Mouse (Mus musculus): ENCODE data around the gene Slc12a3.
A peak's percentile ranks its signal among the peaks of the same experiment; 100 is the strongest.

Gene Slc12a3

DNA sequence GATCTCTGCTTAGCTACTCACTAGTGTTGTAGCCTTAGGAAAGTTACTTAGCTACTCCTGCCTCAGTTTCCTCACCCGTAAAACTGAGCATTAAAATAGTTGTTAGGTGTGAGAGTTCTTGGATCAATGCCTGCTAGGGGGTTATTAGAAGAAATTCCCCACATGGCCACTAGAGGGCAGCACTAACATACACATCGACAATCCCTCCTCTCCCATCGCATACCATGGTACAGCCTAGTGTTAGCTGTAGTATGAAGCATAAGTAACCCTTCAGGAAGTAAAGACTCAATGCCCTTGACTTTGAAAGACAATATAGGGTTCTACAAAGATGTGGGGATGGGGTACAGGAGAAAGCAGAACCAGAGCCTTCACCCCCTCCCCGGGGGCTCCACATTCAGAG, 1.7 kb downstream of the Slc12a3 start:
- peak; percentile 88 for DNase-seq (ENCODE audit: low read depth, low spot score)

DNA sequence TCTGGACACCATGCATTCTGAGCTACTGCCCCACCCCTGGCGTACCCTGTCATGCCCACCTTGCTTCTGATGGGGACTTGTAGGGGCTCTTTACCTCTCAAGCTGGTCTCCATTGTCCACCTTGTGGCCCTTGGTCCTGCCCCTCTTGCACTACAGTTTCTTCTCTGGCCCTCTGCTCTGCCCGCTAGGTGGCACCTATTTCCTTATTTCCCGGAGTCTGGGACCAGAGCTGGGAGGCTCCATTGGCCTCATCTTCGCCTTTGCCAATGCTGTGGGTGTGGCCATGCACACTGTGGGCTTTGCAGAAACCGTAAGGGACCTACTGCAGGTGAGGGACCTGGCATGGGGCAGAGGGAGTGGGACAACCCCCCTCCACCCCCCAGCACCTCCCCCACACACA, 4.3 kb downstream of the Slc12a3 start:
- peak; percentile 34 for DNase-seq (ENCODE audit: low read depth, low spot score)

DNA sequence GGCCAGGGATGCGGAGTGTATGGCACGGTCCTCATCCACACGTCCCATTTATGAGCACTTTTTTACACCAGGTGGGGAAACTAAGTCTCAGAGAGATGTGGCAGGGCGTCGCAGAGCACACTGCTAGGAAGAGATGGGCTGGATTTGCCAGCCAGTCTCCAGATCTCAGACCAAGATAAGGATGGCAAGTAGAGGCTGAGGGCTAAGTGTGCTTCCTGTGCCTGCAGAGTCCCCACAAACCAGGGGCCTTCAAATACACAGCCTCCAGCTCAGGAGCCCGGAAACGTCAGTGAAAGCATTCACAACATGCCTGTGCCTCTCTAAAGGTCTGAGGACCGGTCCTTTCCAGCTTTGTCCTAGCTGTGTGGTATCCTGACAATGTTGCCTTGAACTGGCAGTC, 8.6 kb downstream of the Slc12a3 start:
- no peak for DNase-seq (ENCODE audit: low read depth, low spot score)

DNA sequence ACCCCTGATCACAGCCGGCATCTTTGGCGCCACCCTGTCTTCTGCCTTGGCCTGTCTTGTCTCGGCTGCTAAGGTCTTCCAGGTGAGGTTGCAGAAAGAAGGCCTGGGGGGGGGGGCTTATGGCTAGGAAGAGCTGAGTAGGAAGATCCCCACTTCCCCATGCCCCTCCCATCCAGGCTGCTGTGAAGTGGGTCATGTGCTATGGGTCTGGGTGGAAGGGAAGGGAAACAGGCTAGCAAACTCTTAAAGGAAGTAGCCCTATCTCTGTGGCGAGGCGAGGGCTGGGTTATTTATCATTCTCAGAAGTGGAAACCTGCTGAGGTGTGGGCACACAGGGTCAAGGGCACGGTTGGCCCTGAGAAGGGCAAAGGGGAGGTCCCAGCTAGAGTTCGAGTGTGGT, 11.8 kb downstream of the Slc12a3 start:
- DNase-seq (ENCODE audit: low read depth, low spot score), result no peak

DNA sequence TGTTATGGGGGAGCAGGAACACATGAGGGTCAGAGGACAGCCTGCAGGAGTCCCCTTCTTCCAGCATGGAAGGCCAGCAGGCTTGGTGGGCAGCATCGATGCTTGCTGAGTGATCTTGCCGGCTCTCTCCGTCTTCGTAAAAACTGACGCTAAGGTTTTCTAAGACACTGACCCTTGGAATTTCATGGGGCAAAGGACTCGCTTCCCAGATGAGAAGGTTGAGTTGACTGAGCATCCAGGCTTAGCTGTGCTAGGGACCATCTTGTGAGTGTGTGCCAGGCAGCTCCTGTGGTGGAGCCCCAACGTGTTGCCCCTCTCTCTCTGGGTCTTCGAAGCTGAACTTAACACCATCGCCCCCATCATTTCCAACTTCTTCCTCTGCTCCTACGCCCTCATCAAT, 13.7 kb downstream of the Slc12a3 start:
- no peak for DNase-seq (ENCODE audit: low read depth, low spot score)

DNA sequence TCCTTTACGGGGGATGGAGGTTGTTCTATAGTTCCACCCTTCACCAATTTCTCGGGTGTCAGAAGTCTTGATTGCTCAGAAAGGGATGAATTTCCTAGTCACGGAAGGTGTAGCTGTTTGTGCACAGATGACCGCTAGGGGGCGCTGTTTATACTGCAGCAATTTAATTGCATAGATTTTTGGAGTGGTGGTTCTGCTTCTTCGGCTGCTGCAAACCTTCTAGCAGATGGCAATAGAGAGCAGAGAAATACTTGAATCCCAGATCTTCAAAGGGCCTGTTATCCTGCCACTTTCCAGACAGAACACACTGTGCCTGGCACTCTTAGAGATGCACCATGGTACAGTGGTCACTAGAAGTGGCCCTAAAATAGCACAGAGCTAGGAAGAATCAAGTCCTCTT, 14.3 kb downstream of the Slc12a3 start:
- peak; percentile 90 for DNase-seq (ENCODE audit: low read depth, low spot score)

DNA sequence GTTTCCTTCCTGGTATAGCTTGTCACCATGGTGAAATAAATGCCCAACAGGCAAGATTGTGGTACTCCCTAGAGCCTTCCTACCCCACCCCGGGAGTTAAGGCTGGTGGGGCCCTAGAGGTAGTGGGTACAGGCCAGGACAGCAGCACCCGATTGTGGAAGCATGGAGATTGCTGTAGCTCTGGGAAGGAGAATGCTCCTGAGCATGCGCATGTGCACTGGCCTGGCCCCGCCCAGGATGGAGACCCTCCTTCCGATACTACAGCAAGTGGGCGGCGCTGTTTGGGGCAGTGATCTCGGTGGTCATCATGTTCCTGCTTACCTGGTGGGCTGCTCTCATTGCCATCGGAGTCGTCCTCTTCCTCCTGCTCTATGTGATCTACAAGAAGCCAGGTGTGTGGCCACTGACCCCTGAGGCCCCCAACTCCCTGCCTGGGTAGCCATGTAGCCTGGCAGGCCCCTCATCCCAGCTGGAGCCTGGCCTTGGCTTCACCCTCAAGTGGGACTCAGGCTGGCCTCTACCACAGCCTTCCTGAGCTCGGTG, 14.8 kb downstream of the Slc12a3 start:
- DNase-seq (ENCODE audit: low read depth, low spot score), result no peak

DNA sequence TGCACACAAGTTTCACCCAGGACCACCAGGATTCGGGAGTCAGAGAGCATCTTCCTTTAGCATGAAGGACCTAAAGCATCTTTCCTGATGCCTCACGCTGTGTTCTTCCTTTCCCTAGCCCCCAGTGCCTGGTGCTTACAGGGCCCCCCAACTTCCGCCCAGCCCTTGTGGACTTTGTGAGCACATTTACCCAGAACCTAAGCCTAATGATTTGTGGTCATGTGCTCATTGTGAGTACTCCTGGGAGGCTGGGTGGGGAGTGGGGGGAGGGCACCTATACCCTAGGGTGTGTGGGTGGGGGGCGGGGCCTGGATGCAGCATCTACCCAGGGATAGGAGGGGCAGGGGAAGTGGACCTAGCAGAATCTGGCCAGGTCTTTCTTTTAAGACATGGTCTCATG, 16.7 kb downstream of the Slc12a3 start:
- DNase-seq (ENCODE audit: low read depth, low spot score), result no peak

DNA sequence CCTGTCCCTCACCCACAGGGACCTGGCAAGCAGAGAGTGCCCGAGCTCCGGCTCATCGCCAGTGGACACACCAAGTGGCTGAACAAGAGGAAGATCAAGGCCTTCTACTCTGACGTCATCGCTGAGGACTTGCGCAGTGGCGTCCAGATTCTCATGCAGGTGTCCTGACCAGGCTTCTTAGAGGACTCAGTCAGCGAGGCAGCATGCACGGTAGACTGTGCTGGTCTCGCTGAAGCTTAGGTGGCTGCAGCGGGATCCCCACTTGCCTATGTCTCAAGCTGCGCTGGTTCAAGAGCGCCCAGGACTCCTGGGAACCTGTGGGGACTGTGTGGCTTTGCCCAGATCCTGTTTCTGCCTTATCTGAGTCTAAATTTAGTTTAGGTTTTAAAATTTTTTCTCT, 17.3 kb downstream of the Slc12a3 start:
- no peak for DNase-seq (ENCODE audit: low read depth, low spot score)

DNA sequence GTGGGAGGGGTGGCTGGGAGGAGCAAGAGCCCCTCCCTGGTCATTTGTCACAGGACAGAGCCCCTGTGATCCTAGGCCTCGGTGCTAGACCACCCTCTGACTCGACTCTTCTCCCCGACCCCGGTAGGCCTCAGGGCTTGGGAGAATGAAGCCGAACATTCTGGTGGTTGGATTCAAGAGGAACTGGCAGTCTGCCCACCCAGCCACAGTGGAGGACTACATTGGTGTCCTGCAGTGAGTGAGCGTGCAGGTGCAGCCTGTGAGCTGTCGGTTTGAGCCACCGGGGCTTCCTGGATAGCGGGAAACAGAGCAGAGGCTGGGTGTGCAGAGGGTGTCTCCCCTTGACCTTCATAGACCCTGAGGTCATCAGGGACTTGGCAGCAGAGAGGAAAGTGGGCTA, 19.4 kb downstream of the Slc12a3 start:
- no peak for DNase-seq (ENCODE audit: low read depth, low spot score)

DNA sequence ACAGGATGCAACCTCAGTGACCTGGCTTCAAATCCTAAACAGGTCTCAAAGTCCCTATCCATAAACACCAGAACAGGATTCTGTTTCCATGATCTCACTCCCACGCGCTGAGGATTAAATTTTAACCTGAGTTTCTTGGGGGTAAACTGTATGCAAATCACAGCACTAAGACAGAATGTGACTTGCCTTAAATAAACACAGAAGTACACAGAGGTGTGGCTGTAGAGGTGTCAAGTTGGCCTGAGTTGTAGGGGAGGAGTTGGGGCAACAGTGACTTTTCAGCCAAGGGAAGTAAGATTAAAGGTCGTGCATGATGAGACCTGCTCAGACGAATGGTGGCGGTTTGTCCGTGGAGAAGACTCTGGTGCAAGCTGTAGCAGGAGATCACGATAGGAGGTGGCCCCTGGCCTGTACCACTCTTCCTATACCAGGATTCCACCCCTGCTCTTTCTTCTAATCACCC, 25.1 kb downstream of the Slc12a3 start:
- DNase-seq (ENCODE audit: low read depth, low spot score), result peak; percentile 27

DNA sequence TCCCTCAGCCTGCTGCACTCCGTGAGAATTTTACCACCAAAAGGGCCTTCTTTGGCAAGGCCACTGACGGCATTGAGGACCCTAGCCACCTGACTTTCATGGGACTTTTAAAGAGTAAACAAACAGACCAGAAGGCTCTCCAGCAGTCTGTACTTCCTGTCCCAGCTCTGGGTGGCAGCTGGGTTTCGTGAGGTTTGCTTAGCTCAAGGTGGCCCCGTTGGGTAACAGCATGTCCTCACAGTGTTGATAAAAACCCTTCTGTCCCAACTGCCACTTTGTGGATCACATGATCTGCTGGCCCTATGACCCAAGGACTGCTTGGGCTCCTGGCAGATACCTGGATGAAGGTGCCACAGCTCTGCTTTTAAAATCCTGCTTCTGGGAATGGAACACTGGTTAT, 25.6 kb downstream of the Slc12a3 start:
- DNase-seq (ENCODE audit: low read depth, low spot score), result peak; percentile 66

DNA sequence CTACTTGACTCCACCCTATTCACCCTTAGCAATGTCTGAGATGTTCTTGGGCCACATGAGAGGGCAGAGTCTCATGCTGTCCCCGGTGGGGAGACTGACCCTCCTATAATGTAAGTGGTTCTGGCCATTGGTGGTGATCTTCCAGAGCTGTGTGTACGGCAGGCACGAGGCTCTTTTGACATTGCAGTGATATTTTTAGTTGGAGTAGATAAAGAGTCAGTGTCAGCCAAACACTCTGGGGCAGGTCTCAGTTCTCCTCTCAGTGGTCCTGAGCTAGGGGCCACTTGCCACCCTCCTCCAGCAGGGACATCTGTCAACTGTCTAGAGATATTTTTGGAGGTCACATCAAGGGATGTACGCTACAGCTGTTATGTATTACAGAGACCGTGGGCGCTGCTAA, 28.2 kb downstream of the Slc12a3 start:
- DNase-seq (ENCODE audit: low read depth, low spot score), result no peak

DNA sequence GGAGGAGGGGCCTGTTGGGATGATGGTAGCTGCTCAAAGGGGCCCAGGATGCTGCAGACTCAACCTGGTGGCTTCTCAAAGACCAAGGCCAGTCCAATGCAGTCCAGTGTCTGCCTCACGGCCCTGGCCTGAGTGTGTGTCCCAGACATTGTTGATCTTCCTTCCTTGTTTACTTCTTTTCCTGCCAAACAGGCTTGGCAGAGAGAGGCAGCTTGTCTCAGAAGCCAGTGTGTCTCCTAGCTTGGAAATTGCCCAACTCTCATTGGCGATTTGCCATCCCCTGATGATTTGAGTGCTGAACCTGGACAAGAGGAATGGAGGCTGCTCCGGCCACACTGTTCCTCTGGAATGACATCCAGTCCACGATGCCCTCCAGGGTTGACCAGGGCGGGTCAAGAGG, 29.5 kb downstream of the Slc12a3 start:
- DNase-seq (ENCODE audit: low read depth, low spot score), result no peak

DNA sequence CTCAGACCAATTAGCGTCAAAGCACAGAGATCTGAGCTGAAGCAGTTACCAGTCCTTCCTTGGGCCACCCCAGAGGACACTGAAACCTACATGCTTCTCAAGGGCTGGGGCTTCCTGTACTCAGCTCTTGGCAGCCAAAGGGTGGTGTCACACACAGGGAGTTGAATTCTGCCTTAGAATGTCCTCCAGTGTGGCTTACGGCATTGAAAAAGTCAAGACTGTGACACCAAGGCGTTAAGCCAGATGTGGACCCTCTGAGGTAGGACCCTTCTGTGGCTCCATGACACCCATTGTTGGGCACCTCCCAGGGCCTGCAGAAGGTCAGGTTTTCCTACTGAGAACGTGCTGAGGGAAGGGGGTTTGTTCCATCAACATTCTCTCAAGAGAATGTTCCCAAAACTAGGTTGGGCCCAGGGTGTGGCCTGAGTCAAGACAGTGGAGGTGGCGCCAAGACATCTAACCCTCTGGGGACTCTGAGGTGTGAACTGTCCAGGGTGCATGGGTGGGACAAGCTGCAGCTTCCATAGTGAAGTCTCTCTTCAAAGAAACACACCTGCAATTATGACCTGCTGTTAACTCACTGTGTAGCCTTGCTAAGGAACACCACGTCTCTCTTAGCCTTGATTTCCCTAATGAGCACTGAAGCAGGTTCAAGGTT, 32.9 kb downstream of the Slc12a3 start:
- no peak for DNase-seq (ENCODE audit: low read depth, low spot score)

DNA sequence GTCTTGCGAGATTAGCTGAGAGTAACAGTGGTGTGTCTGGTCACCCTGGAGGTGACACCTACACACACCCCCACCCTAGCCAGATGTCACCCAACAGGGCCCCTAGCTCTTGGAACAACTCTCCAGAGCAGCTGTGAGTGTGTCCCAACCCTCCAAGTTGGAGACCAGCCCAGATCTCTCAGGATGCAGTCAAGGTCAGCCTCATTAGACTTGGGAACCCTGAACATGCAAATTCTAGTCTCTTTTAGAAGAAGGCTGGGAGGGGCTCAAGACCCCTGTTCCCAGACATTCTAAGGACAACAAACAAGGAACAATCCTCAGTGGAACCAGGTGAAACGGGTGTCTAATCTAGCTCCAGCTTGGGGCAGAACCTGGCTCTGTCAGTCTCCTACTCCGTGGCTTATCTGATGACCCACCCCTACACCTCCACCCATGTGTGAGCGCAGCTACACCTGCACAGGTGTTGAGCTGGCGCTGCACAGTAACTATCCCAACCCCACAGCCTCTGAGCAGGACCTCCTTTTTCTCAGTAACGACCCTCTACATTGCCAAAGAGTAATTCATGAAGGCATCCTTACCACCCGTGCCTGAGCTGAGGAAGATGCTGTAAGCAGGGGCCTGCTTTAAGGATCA, 33.7 kb downstream of the Slc12a3 start:
- DNase-seq (ENCODE audit: low read depth, low spot score), result peak; percentile 23

DNA sequence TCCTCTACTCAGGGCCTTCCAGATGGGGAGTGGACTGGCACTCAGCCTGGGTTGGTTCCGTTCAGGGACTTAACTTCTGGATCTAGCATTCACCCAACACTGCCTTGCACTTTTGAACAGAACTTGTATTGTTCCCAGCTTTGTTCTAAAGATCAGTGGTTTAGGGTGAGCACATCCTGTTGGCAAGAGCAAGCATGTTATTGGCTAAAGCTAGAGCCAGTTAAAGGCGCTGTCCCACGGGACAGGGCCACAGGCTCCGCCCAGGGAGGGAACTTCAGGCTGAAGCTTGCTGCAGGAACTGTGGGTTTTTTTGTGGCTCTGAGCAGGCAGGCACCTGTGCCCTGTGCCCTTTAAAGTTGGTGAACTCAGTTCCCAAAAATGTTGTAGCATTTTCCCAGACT, 34.3 kb downstream of the Slc12a3 start:
- peak; percentile 91 for DNase-seq (ENCODE audit: low read depth, low spot score)

DNA sequence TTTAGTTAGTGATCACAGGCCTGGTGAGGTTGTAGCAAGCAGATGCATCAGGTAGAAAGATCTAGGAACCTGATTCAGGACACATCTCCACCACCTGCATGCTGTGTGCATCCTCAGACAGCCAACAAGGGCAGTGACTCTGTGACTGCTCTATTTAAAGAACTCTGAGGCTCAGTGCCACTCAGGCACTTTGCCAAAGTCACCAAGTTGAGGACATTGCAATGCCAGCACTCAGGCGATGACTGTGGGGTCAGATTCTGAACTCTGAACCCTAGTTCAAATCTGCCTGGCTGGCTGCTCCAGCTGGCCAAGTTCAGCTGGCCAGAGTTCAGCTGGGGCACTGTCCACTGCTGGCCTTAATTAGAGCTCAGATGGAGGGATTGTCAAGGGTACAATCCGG, 34.9 kb downstream of the Slc12a3 start:
- peak; percentile 28 for DNase-seq (ENCODE audit: low read depth, low spot score)

DNA sequence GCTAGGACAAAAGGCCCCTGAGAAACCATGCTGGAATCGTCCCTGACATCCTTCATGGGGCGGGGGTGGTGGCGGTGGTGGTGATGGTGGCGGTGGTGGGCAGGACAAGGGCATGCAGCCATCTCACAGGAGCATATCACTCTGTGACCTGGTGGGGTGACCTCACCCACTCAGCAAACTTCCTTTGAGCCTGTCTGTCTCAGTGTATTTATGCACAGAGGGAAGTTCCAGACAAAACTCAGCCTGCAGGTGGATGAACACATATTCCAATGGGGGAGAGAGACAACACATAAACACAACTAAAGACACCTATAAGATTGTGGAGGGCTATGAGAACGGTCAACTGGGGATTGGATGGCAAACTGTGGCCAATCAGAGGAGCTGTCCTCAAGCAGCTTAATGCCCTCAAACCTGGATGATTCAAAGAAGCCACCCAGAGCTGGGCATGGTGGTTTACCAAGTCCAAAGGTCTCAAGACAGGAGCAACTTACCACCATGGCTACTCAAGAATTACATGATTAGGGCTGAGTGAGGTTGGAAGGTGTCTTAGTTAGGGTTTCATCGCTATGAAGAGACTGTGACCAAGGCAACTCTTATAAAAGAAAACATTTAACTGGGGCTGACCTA, 35.8 kb downstream of the Slc12a3 start:
- peak; percentile 53 for DNase-seq (ENCODE audit: low read depth, low spot score)

DNA sequence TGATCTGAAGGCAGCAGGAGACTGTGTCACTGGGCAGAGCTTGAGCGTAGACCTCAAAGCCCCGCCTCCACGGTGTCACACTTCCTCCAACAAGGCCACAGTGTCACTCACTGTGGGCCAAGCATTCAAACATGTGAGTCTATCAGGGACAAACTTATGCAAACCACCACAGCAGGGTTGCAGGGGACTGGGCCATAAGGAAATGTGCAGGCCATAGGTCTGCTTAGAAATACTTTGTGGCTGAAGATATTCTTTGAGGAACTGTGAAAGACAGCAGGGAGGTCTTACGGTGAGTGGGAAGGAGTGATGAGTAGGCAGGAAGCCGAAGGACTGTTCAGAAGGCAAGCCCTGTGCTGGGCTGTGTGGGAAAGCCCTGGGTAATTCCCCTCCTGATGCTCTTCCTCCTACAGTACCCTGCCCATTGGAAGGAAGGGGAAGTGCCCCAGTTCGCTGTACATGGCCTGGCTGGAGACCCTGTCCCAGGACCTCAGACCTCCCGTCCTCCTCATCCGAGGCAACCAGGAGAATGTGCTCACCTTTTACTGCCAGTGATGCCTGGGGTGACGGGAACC, 36.5 kb downstream of the Slc12a3 start:
- peak; percentile 91 for DNase-seq (ENCODE audit: low read depth, low spot score)

DNA sequence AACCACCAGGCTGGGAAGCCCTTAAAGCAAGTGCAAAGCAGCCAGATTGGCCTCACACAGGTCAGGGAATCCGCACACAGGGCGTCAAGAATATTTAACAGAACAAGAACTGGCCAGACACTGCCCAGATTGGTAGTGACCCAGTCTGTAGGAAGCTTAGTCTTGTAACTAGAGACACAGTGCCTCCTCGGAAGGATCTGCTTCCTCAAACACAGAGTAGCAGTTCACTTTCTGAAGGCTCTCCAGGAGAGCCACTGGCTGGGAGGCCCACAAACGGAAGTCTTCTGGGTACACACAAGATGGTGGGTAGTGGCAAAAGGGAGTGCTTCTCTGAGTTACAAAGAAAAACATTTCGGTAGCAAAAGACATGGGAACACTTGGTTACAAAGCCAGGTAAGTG, 41.8 kb downstream of the Slc12a3 start:
- no peak for DNase-seq (ENCODE audit: low read depth, low spot score)

DNA sequence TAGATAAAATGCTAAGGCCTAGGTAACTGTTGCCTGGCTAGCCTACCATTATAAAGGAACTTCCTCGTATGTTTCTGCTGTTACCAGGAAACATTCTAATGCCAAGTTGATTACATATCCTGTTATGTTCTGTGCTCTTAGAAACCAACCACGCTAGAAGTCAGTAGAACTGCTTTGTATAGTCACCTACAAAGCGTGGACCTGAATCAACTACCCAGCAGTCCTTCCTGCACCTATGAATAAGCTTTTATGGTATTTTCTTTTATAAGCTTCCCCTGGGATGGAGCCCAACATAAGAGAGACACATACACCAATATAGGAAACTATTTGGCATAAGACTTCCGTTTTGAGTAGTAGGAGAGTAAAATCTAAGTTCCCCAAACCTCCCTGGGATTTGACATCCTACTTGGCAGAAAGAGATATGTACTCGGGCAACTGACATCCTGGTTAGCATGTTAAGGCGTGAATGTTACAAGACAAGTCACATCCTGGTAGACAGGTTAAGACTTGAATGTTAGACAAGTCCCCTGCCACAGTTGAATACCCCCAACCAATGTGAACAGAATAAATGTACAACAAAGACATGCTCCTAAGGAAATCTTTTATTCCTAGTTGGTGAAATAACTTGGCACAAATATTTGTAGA, 44.1 kb downstream of the Slc12a3 start:
- DNase-seq (ENCODE audit: low read depth, low spot score), result peak; percentile 70
